Mouse (Mus musculus) CH12.LX (cell line): ENCODE results near the gene Wdr24. TPM values are rescaled to one million over a fixed set of nuclear protein-coding genes. Genes with fewer than 3 reads are reported as not detected.

Experiments used
- DNase-seq: peaks from one replicate; pipeline ENCODE4 v3.0.0-alpha.2; 2013; ENCODE audit errors: extremely low read depth
- H3K27ac ChIP-seq: 2 replicates; pipeline ENCODE4 v1.5.1; 2012; ENCODE audit warnings: low read depth, mild to moderate bottlenecking, control low read depth, moderate library complexity; ENCODE audit not compliant: insufficient read depth
- H3K27me3 ChIP-seq: replicated peaks from 2 replicates; pipeline ENCODE3; 2012; ENCODE audit warnings: inconsistent platforms
- H3K36me3 ChIP-seq, 2 experiments: replicated peaks in 1 of 2; 2 replicates each; pipeline versions ENCODE3 to v1.6.1; 2012; ENCODE audit warnings: inconsistent platforms in 1 of 2, low read length in 1 of 2, mild to moderate bottlenecking in 1 of 2, mixed read lengths in 1 of 2, moderate library complexity in 1 of 2; ENCODE audit not compliant: control insufficient read depth in 1 of 2, insufficient read depth in 1 of 2
- H3K4me1 ChIP-seq, 2 experiments: 2 replicates each; pipeline ENCODE4 v1.6.1; 2012; ENCODE audit warnings: inconsistent platforms in 1 of 2, moderate library complexity in 1 of 2; ENCODE audit not compliant: insufficient read depth in 2 of 2, control insufficient read depth in 1 of 2
- H3K4me2 ChIP-seq: 2 replicates; pipeline ENCODE4 v1.6.1; 2012; ENCODE audit warnings: low read depth, mild to moderate bottlenecking, control low read depth; ENCODE audit not compliant: poor library complexity, insufficient read depth, severe bottlenecking
- H3K4me3 ChIP-seq, 3 experiments: fragments of 150-350 bp in 1 of 3; sonication (generic) in 1 of 3; replicated peaks in 1 of 3; 2 replicates each; pipeline versions ENCODE3 to v1.5.1; 2011 to 2012; ENCODE audit warnings: low read depth in 2 of 3, low read length in 2 of 3, mild to moderate bottlenecking in 2 of 3, moderate library complexity in 2 of 3, control low read depth in 1 of 3, improper control_type of control experiment in 1 of 3, inconsistent platforms in 1 of 3, mixed read lengths in 1 of 3; ENCODE audit not compliant: poor library complexity in 1 of 3
- H3K79me2 ChIP-seq: replicated peaks from 2 replicates; pipeline ENCODE4 v1.6.1; 2012; ENCODE audit warnings: mild to moderate bottlenecking, moderate library complexity; ENCODE audit not compliant: control insufficient read depth, poor library complexity, insufficient read depth, severe bottlenecking; ENCODE audit errors: extremely low read depth
- H3K9ac ChIP-seq: 2 replicates; pipeline ENCODE4 v1.6.1; 2012; ENCODE audit warnings: low read depth, mild to moderate bottlenecking, control low read depth, moderate library complexity; ENCODE audit not compliant: insufficient read depth
- H3K9me3 ChIP-seq: replicated peaks from 2 replicates; pipeline ENCODE3; 2012; ENCODE audit warnings: low read length, inconsistent platforms, mixed read lengths
- BHLHE40 ChIP-seq: IDR thresholded peaks from 2 replicates; pipeline ENCODE4 v1.6.1; 2011; ENCODE audit warnings: mild to moderate bottlenecking, low read depth, low read length, improper control_type of control experiment
- CHD1 ChIP-seq: IDR thresholded peaks from 2 replicates; pipeline ENCODE4 v1.6.1; 2012; ENCODE audit warnings: low read depth, low read length, improper control_type of control experiment, inconsistent platforms
- CTCF ChIP-seq, 2 experiments: IDR thresholded peaks in 1 of 2; conservative IDR thresholded peaks in 1 of 2; 2 replicates each; pipeline ENCODE4 v1.5.1; 2011 to 2012; ENCODE audit warnings: low read depth in 2 of 2, low read length in 2 of 2, improper control_type of control experiment in 1 of 2, inconsistent platforms in 1 of 2, mild to moderate bottlenecking in 1 of 2, moderate library complexity in 1 of 2
- E2F4 ChIP-seq: IDR thresholded peaks from 2 replicates; pipeline ENCODE4 v1.6.1; 2011; ENCODE audit warnings: low read depth, low read length, improper control_type of control experiment; ENCODE audit not compliant: insufficient replicate concordance
- ELF1 ChIP-seq: IDR thresholded peaks from 2 replicates; pipeline ENCODE4 v1.6.1; 2014; ENCODE audit warnings: low read depth, mild to moderate bottlenecking, inconsistent platforms, low read length, improper control_type of control experiment
- EP300 ChIP-seq: IDR thresholded peaks from 2 replicates; pipeline ENCODE4 v1.6.1; 2011; ENCODE audit warnings: low read length, improper control_type of control experiment
- GABPA ChIP-seq: IDR thresholded peaks from 2 replicates; pipeline ENCODE4 v1.6.1; 2012; ENCODE audit warnings: low read depth, low read length, improper control_type of control experiment, inconsistent platforms; ENCODE audit not compliant: insufficient replicate concordance
- HCFC1 ChIP-seq: IDR thresholded peaks from 2 replicates; pipeline ENCODE4 v1.6.1; 2012; ENCODE audit warnings: low read depth, mild to moderate bottlenecking, inconsistent platforms, low read length, improper control_type of control experiment
- JUN ChIP-seq: IDR thresholded peaks from 2 replicates; pipeline ENCODE4 v1.6.1; 2011; ENCODE audit warnings: low read depth, mild to moderate bottlenecking, low read length, improper control_type of control experiment, moderate library complexity; ENCODE audit not compliant: insufficient read depth
- JUND ChIP-seq: conservative IDR thresholded peaks from 2 replicates; pipeline ENCODE4 v1.6.1; 2011; ENCODE audit warnings: low read depth, low read length, improper control_type of control experiment
- MAZ ChIP-seq: IDR thresholded peaks from 2 replicates; pipeline ENCODE4 v1.6.1; 2012; ENCODE audit warnings: low read depth, mild to moderate bottlenecking, inconsistent platforms, low read length, improper control_type of control experiment, moderate library complexity
- MEF2A ChIP-seq: IDR thresholded peaks from 2 replicates; pipeline ENCODE4 v1.6.1; 2014; ENCODE audit warnings: low read depth, mild to moderate bottlenecking, inconsistent platforms, low read length, improper control_type of control experiment, borderline replicate concordance
- MYC ChIP-seq: IDR thresholded peaks from 2 replicates; pipeline ENCODE4 v1.6.1; 2011; ENCODE audit warnings: low read depth, mild to moderate bottlenecking, improper control_type of control experiment, low read length
- NELFE ChIP-seq: IDR thresholded peaks from 2 replicates; pipeline ENCODE4 v1.6.1; 2011; ENCODE audit warnings: low read depth, low read length, improper control_type of control experiment
- NRF1 ChIP-seq: IDR thresholded peaks from 2 replicates; pipeline ENCODE4 v1.6.1; 2014; ENCODE audit warnings: low read depth, mild to moderate bottlenecking, inconsistent platforms, low read length, improper control_type of control experiment, moderate library complexity
- PAX5 ChIP-seq: IDR thresholded peaks from 2 replicates; pipeline ENCODE4 v1.6.1; 2012; ENCODE audit warnings: low read length, inconsistent platforms, mixed read lengths
- POLR2A ChIP-seq: IDR thresholded peaks from 2 replicates; pipeline ENCODE4 v1.6.1; 2011; ENCODE audit warnings: low read depth, mild to moderate bottlenecking, improper control_type of control experiment, low read length
- POLR2AphosphoS2 ChIP-seq: IDR thresholded peaks from 2 replicates; pipeline ENCODE4 v1.6.1; 2011; ENCODE audit warnings: low read depth, low read length, improper control_type of control experiment
- RAD21 ChIP-seq: IDR thresholded peaks from 2 replicates; pipeline ENCODE4 v1.6.1; 2011; ENCODE audit warnings: low read depth, mild to moderate bottlenecking, low read length, improper control_type of control experiment, moderate library complexity
- RCOR1 ChIP-seq: conservative IDR thresholded peaks from 2 replicates; pipeline ENCODE4 v1.6.1; 2012; ENCODE audit warnings: low read depth, mild to moderate bottlenecking, inconsistent platforms, low read length, improper control_type of control experiment
- SIN3A ChIP-seq: IDR thresholded peaks from 2 replicates; pipeline ENCODE4 v1.6.1; 2012; ENCODE audit warnings: low read length, improper control_type of control experiment, inconsistent platforms
- TCF12 ChIP-seq: IDR thresholded peaks from 2 replicates; pipeline ENCODE4 v1.6.1; 2014; ENCODE audit warnings: low read depth, mild to moderate bottlenecking, inconsistent platforms, low read length, improper control_type of control experiment
- USF1 ChIP-seq: IDR thresholded peaks from 2 replicates; pipeline ENCODE4 v1.6.1; 2014; ENCODE audit warnings: low read depth, mild to moderate bottlenecking, inconsistent platforms, low read length, improper control_type of control experiment
- ZC3H11A ChIP-seq: IDR thresholded peaks from 2 replicates; pipeline ENCODE4 v1.6.1; 2012; ENCODE audit warnings: low read depth, mild to moderate bottlenecking, inconsistent platforms, low read length, improper control_type of control experiment
- ZKSCAN1 ChIP-seq: IDR thresholded peaks from 2 replicates; pipeline ENCODE4 v1.6.1; 2012; ENCODE audit warnings: low read depth, inconsistent platforms, low read length, improper control_type of control experiment, borderline replicate concordance
- ZMIZ1 ChIP-seq: IDR thresholded peaks from 2 replicates; pipeline ENCODE4 v1.6.1; 2012; ENCODE audit warnings: low read depth, mild to moderate bottlenecking, inconsistent platforms, low read length, improper control_type of control experiment
- ZNF384 ChIP-seq: IDR thresholded peaks from 2 replicates; pipeline ENCODE4 v1.6.1; 2012; ENCODE audit warnings: low read depth, low read length, improper control_type of control experiment, inconsistent platforms
- dilution Hi-C: fragments of 300-500 bp; cut with MboI; formaldehyde crosslinking; loops from 2 replicates; pipeline ENCODE4 v1.14.3; 2020; ENCODE audit warnings: low sequenced_read_pairs; ENCODE audit not compliant: extremely low pct_unique_long_range_greater_than_20kb, extremely low pct_ligation_motif_present
- in situ Hi-C: fragments of 300-500 bp; cut with MboI; formaldehyde crosslinking; loops from 3 replicates; pipeline ENCODE4 v1.14.3; 2019; ENCODE audit warnings: low sequenced_read_pairs, low pct_ligation_motif_present, low pct_unique_long_range_greater_than_20kb, mixed read lengths
- polyA plus RNA-seq: library from polyadenylated mRNA; unstranded; fragments of >175 nt; gene quantifications from 2 replicates; pipeline ENCODE4 v1.2.1, GENCODE M21; 2012; ENCODE audit warnings: low read depth; ENCODE audit not compliant: insufficient read length
- total RNA-seq, 2 experiments: library from RNA; depleted of rRNA; stranded (reverse); fragments of 300-350 nt in 1 of 2; fragments of >200 nt in 1 of 2; gene quantifications; 2 replicates each; pipeline ENCODE4 v1.2.3; 2012 to 2014

Wdr24 gene
- total and polyA plus RNA-seq, 3 experiments = 20.4 to 28.6 (median 20.9) TPM

- Histone ChIP-seq H3K4me2 (no peak overlapping the region), H3K79me2 (peaks cover 14% of the 10 kb centered on the region), H3K27me3 (peaks cover 1% of the 10 kb centered on the region), H3K36me3 (peaks cover 49 to 70% of the 10 kb centered on the region in 2 experiments), H3K27ac (no peak overlapping the region), H3K9me3 (no peaks in the 10 kb centered on the region), H3K4me3 (no peak overlapping the region), H3K9ac (no peak overlapping the region), H3K4me1 (peaks cover 26 to 59% of the 10 kb centered on the region in 2 experiments)
- in situ Hi-C loops (no loop called here), dilution Hi-C loops (no loop called here)
- no peak for DNase-seq
- TF ChIP-seq ELF1 = no peak
- TF ChIP-seq NRF1 = no peak
- no peak for TF ChIP-seq POLR2AphosphoS2
- TF ChIP-seq ZKSCAN1 = no peak
- TF ChIP-seq CTCF (conservative IDR thresholded peaks at IDR 0.05 in 1 of 2, IDR thresholded peaks at IDR 0.05 in 1 of 2; ENCODE audit: low read depth in 2 of 2, low read length in 2 of 2) = no peak
- no peak for TF ChIP-seq GABPA
- TF ChIP-seq JUND = no peak
- no peak for TF ChIP-seq RCOR1
- no peak for TF ChIP-seq EP300
- TF ChIP-seq PAX5 = no peak
- no peak for TF ChIP-seq E2F4
- no peak for TF ChIP-seq ZNF384
- no peak for TF ChIP-seq MAZ
- TF ChIP-seq RAD21 = no peak
- no peak for TF ChIP-seq NELFE
- no peak for TF ChIP-seq USF1
- TF ChIP-seq BHLHE40 = no peak
- no peak for TF ChIP-seq MYC
These were observed 4.3 kb downstream of the Wdr24 start for GRCm38 (mm10) chr17:25827546-25828222.

DNA sequence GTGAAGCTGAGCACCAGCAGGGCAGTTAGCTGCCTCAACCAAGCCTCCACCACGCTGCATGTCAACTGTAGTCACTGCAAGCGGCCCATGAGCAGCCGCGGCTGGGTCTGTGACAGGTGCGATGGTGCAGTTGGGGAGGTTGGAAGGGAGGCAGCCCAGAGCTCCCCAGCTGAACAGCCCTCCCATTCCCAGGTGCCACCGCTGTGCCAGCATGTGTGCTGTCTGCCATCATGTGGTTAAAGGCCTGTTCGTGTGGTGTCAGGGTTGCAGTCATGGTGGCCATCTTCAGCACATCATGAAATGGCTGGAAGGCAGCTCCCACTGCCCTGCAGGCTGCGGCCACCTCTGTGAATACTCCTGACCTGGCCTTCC is 4.8 kb downstream of the Wdr24 start:
- Histone ChIP-seq H3K4me3 (no peak overlapping the region), H3K4me1 (peaks cover 26 to 56% of the 10 kb centered on the region in 2 experiments), H3K27me3 (no peaks in the 10 kb centered on the region), H3K79me2 (peaks cover 14% of the 10 kb centered on the region), H3K9ac (no peak overlapping the region), H3K27ac (no peak overlapping the region), H3K9me3 (no peaks in the 10 kb centered on the region), H3K4me2 (no peak overlapping the region), H3K36me3 (peaks cover 49 to 70% of the 10 kb centered on the region in 2 experiments)
- dilution Hi-C loops (no loop called here), in situ Hi-C loops (no loop called here)
- no peak for TF ChIP-seq ZC3H11A
- no peak for TF ChIP-seq POLR2AphosphoS2
- no peak for TF ChIP-seq NELFE
- TF ChIP-seq ZMIZ1 = no peak
- TF ChIP-seq TCF12 = no peak
- TF ChIP-seq JUN = no peak
- TF ChIP-seq POLR2A = no peak
- no peak for TF ChIP-seq BHLHE40
- TF ChIP-seq CTCF (conservative IDR thresholded peaks at IDR 0.05 in 1 of 2, IDR thresholded peaks at IDR 0.05 in 1 of 2; ENCODE audit: low read depth in 2 of 2, low read length in 2 of 2) = no peak
- TF ChIP-seq SIN3A = no peak
- no peak for TF ChIP-seq PAX5
- TF ChIP-seq MAZ = no peak
- no peak for TF ChIP-seq HCFC1
- no peak for TF ChIP-seq CHD1
- TF ChIP-seq MEF2A = no peak
- DNase-seq = no peak
